Comparison of ENCODE assay signal across 22 mouse cellular contexts in the genomic region with DNA sequence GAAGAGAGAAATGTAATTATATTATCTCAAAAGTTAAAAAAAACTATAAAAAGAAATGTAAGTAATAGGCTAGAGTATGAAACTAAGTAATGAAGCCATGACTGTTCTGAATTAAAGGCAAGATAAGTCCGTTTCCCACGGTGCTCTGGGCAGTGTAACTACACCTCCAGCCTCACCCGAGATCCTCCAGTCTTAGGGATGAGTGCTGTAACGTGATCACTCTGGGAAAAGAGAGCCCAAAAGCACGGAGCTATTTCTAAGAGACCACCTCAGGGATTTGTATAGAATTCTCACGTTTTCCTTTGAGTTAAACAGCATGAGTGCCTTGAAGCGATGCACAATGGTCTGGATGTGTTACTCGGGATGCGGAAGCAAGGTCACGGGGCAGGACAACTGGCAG. TPM values are rescaled to one million over a fixed set of nuclear protein-coding genes. Genes with fewer than 3 reads are reported as not detected.
DNase-seq lines count a peak whose midpoint lies in the region; ATAC-seq lines count a peak whose summit lies in the region.
"Had no signal": no experiment of that assay in that cellular context is flagged by ENCODE, and none has a peak within 500 bp of the region (broad histone marks: within the 10 kb centered on the region; RNA-seq: fewer than 3 reads in every experiment).

No protein-coding gene starts in this region.

- H3K9me3 ChIP-seq in hindbrain, embryonic 12.5 days (replicated peaks) = peaks cover 3% of the 10 kb centered on the region; the same call in 1 of the 2 replicates
- peaks cover 3% of the 10 kb centered on the region; the same call in 1 of the 2 replicates for H3K9me3 ChIP-seq in hindbrain, embryonic 14.5 days (ENCODE audit: control insufficient read depth, low read length)
- no peaks in the 10 kb centered on the region for H3K9me3 ChIP-seq in limb, embryonic 12.5 days
- no peaks in the 10 kb centered on the region for H3K9me3 ChIP-seq in limb, embryonic 10.5 days (replicated peaks)
- H3K9me3 ChIP-seq in embryonic facial prominence, embryonic 12.5 days = no peaks in the 10 kb centered on the region
- H3K9me3 ChIP-seq in limb, embryonic 15.5 days = no peaks in the 10 kb centered on the region
- H3K9me3 ChIP-seq: forebrain, embryonic 15.5 days; intestine, embryonic 15.5 days; liver, embryonic 15.5 days had no signal

- DNase-seq in hindbrain, embryonic 14.5 days (ENCODE audit: low spot score) = no peak
- no peak for DNase-seq in limb, embryonic 10.5 days (ENCODE audit: low spot score)
- DNase-seq: adrenal gland, adult 8-10 months; cerebellum, adult 9-10 months; heart, adult 11 months; heart, postnatal 36 days; layer of hippocampus, adult 9-11 months; right cerebral cortex, adult 18-20 months; thymus, postnatal 14 days had no signal

- peak overlapping the region; percentile 20 for H3K4me2 ChIP-seq in hindbrain, embryonic 12.5 days (replicated peaks)
- H3K4me2 ChIP-seq in hindbrain, embryonic 14.5 days (replicated peaks) = no peak overlapping the region
- H3K4me2 ChIP-seq in limb, embryonic 12.5 days = peak overlapping the region; percentile 23; the same call in 1 of the 2 replicates
- H3K4me2 ChIP-seq in embryonic facial prominence, embryonic 12.5 days (replicated peaks) = peak overlapping the region; percentile 24
- peak overlapping the region; percentile 12; the same call in 1 of the 2 replicates for H3K4me2 ChIP-seq in limb, embryonic 15.5 days
- H3K4me2 ChIP-seq: forebrain, embryonic 15.5 days; intestine, embryonic 15.5 days; liver, embryonic 15.5 days had no signal

- no peak overlapping the region for H3K9ac ChIP-seq in hindbrain, embryonic 12.5 days
- no peak overlapping the region for H3K9ac ChIP-seq in hindbrain, embryonic 14.5 days
- no peak overlapping the region for H3K9ac ChIP-seq in limb, embryonic 12.5 days (replicated peaks)
- H3K9ac ChIP-seq in embryonic facial prominence, embryonic 12.5 days = no peak overlapping the region
- no peak overlapping the region for H3K9ac ChIP-seq in limb, embryonic 15.5 days
- H3K9ac ChIP-seq: forebrain, embryonic 15.5 days; intestine, embryonic 15.5 days; liver, embryonic 15.5 days had no signal

- no peak overlapping the region for H3K27ac ChIP-seq in hindbrain, embryonic 12.5 days
- H3K27ac ChIP-seq in hindbrain, embryonic 14.5 days = no peak overlapping the region
- H3K27ac ChIP-seq in limb, embryonic 12.5 days = no peak overlapping the region
- H3K27ac ChIP-seq in limb, embryonic 10.5 days = no peak overlapping the region
- H3K27ac ChIP-seq in embryonic facial prominence, embryonic 12.5 days = no peak overlapping the region
- H3K27ac ChIP-seq in limb, embryonic 15.5 days = no peak overlapping the region
- H3K27ac ChIP-seq: forebrain, embryonic 15.5 days; intestine, embryonic 15.5 days; liver, embryonic 15.5 days; macrophage; midbrain, embryonic 10.5 days; stomach, postnatal 0 days had no signal

- H3K4me1 ChIP-seq in hindbrain, embryonic 12.5 days = no peaks in the 10 kb centered on the region
- H3K4me1 ChIP-seq in hindbrain, embryonic 14.5 days (replicated peaks; ENCODE audit: control insufficient read depth, insufficient read depth, low read length) = no peaks in the 10 kb centered on the region
- peaks cover 17% of the 10 kb centered on the region for H3K4me1 ChIP-seq in limb, embryonic 12.5 days (replicated peaks)
- H3K4me1 ChIP-seq in limb, embryonic 10.5 days = peaks cover 6% of the 10 kb centered on the region; the same call in 1 of the 2 replicates
- peaks cover 7% of the 10 kb centered on the region; the same call in 1 of the 2 replicates for H3K4me1 ChIP-seq in embryonic facial prominence, embryonic 12.5 days
- H3K4me1 ChIP-seq in limb, embryonic 15.5 days = no peaks in the 10 kb centered on the region
- H3K4me1 ChIP-seq: forebrain, embryonic 15.5 days; intestine, embryonic 15.5 days; liver, embryonic 15.5 days had no signal

- ATAC-seq in hindbrain, embryonic 12.5 days (ENCODE audit: low FRiP score) = no peak
- no peak for ATAC-seq in hindbrain, embryonic 14.5 days (ENCODE audit: low FRiP score)
- no peak for ATAC-seq in limb, embryonic 12.5 days (ENCODE audit: insufficient number of reproducible peaks, insufficient read depth, low FRiP score, low TSS enrichment, low read depth)
- ATAC-seq in embryonic facial prominence, embryonic 12.5 days (ENCODE audit: insufficient number of reproducible peaks, insufficient read depth, low FRiP score, low TSS enrichment) = 0 out of 2 replicates have a peak, but pooled peaks have one; percentile 74
- ATAC-seq in limb, embryonic 15.5 days (ENCODE audit: insufficient number of reproducible peaks, low FRiP score, low TSS enrichment, low read depth) = no peak
- ATAC-seq in frontal cortex, adult (ENCODE audit: low TSS enrichment) = no peak
- ATAC-seq: forebrain, embryonic 15.5 days; intestine, embryonic 15.5 days had no signal

- H3K36me3 ChIP-seq in hindbrain, embryonic 12.5 days = no peaks in the 10 kb centered on the region
- H3K36me3 ChIP-seq in hindbrain, embryonic 14.5 days (replicated peaks; ENCODE audit: control insufficient read depth, insufficient read depth) = no peaks in the 10 kb centered on the region
- no peaks in the 10 kb centered on the region for H3K36me3 ChIP-seq in limb, embryonic 12.5 days
- no peaks in the 10 kb centered on the region for H3K36me3 ChIP-seq in limb, embryonic 10.5 days
- no peaks in the 10 kb centered on the region for H3K36me3 ChIP-seq in embryonic facial prominence, embryonic 12.5 days
- H3K36me3 ChIP-seq in limb, embryonic 15.5 days = no peaks in the 10 kb centered on the region
- H3K36me3 ChIP-seq: forebrain, embryonic 15.5 days; intestine, embryonic 15.5 days; liver, embryonic 15.5 days; midbrain, embryonic 10.5 days had no signal

- H3K27me3 ChIP-seq in hindbrain, embryonic 12.5 days = no peaks in the 10 kb centered on the region
- H3K27me3 ChIP-seq in hindbrain, embryonic 14.5 days (ENCODE audit: control insufficient read depth, insufficient read depth, low read length) = no peaks in the 10 kb centered on the region
- no peaks in the 10 kb centered on the region for H3K27me3 ChIP-seq in limb, embryonic 12.5 days
- no peaks in the 10 kb centered on the region for H3K27me3 ChIP-seq in limb, embryonic 10.5 days (ENCODE audit: low read depth, poor library complexity, severe bottlenecking)
- H3K27me3 ChIP-seq in embryonic facial prominence, embryonic 12.5 days = no peaks in the 10 kb centered on the region
- H3K27me3 ChIP-seq in limb, embryonic 15.5 days = no peaks in the 10 kb centered on the region
- H3K27me3 ChIP-seq: forebrain, embryonic 15.5 days; intestine, embryonic 15.5 days; liver, embryonic 15.5 days had no signal

- no peak overlapping the region for H3K4me3 ChIP-seq in hindbrain, embryonic 12.5 days
- H3K4me3 ChIP-seq in hindbrain, embryonic 14.5 days (replicated peaks; ENCODE audit: low read length) = no peak overlapping the region
- H3K4me3 ChIP-seq in limb, embryonic 12.5 days (replicated peaks) = no peak overlapping the region
- H3K4me3 ChIP-seq in limb, embryonic 10.5 days = no peak overlapping the region
- H3K4me3 ChIP-seq in embryonic facial prominence, embryonic 12.5 days = no peak overlapping the region
- H3K4me3 ChIP-seq in limb, embryonic 15.5 days = no peak overlapping the region
- H3K4me3 ChIP-seq: forebrain, embryonic 15.5 days; intestine, embryonic 15.5 days; liver, embryonic 15.5 days; midbrain, embryonic 10.5 days had no signal

- WGBS in hindbrain, embryonic 12.5 days = 46% methylated on average over 10 of the region's 10 CpGs
- WGBS in hindbrain, embryonic 14.5 days = 49% methylated on average over 10 of the region's 10 CpGs
- WGBS in limb, embryonic 12.5 days = 48% methylated on average over 10 of the region's 10 CpGs
- 60% methylated on average over 10 of the region's 10 CpGs for WGBS in limb, embryonic 10.5 days
- WGBS in embryonic facial prominence, embryonic 12.5 days = 31% methylated on average over 10 of the region's 10 CpGs
- 48% methylated on average over 10 of the region's 10 CpGs for WGBS in limb, embryonic 15.5 days

RNA-seq across cellular contexts. Expression of gene Txk, which starts 46.5 kb away (rescaled TPM):
- 0.12 TPM in 1 of 2 replicates, not detected in the other for polyA plus RNA-seq in hindbrain, embryonic 12.5 days (2016; fragmentation: Nextera tagmentation; extraction: Ambion mirVana)
- polyA plus RNA-seq in hindbrain, embryonic 14.5 days (2014; fragmentation: Nextera tagmentation; extraction: Ambion mirVana) = 0.14 and 0.23 TPM in 2 replicates
- polyA plus RNA-seq in limb, embryonic 12.5 days (2016; fragmentation: Nextera tagmentation; extraction: Ambion mirVana) = not detected in 2 replicates
- not detected in 2 replicates for polyA plus RNA-seq in limb, embryonic 10.5 days (2016; fragmentation: Nextera tagmentation; extraction: Ambion mirVana)
- polyA plus RNA-seq in embryonic facial prominence, embryonic 12.5 days (2016; fragmentation: Nextera tagmentation; extraction: Ambion mirVana) = 0.12 TPM in 1 of 2 replicates, not detected in the other
- polyA plus RNA-seq in limb, embryonic 15.5 days (2015; fragmentation: Nextera tagmentation; extraction: Ambion mirVana) = 0.20 and 0.30 TPM in 2 replicates
- polyA plus RNA-seq: forebrain, embryonic 15.5 days; midbrain, embryonic 10.5 days had no signal

RNA-seq across cellular contexts. Expression of gene Nipal1, which starts 58.5 kb away (rescaled TPM):
- polyA plus RNA-seq in hindbrain, embryonic 12.5 days (2016; fragmentation: Nextera tagmentation; extraction: Ambion mirVana) = 0.62 and 1.5 TPM in 2 replicates
- polyA plus RNA-seq in hindbrain, embryonic 14.5 days (2014; fragmentation: Nextera tagmentation; extraction: Ambion mirVana) = 0.76 and 0.93 TPM in 2 replicates
- 0.76 and 0.84 TPM in 2 replicates for polyA plus RNA-seq in limb, embryonic 12.5 days (2016; fragmentation: Nextera tagmentation; extraction: Ambion mirVana)
- polyA plus RNA-seq in limb, embryonic 10.5 days (2016; fragmentation: Nextera tagmentation; extraction: Ambion mirVana) = 0.76 TPM in 1 of 2 replicates, not detected in the other
- polyA plus RNA-seq in embryonic facial prominence, embryonic 12.5 days (2016; fragmentation: Nextera tagmentation; extraction: Ambion mirVana) = 0.56 and 1.1 TPM in 2 replicates
- polyA plus RNA-seq in limb, embryonic 15.5 days (2015; fragmentation: Nextera tagmentation; extraction: Ambion mirVana) = 24.8 and 27.7 TPM in 2 replicates
- polyA plus RNA-seq: cortical plate, adult 2 months; heart, embryonic 14.5 days; macrophage had no signal

Comparison
In these comparisons a context has a peak if more than half of its experiments do, and no peak if none do; other contexts are left out.
1. RNA of gene Nipal1, which starts 58.5 kb away (polyA plus RNA-seq): 24.8 to 27.7 TPM in limb, embryonic 15.5 days; 0.76 to 0.84 TPM in limb, embryonic 12.5 days, 0.76 TPM in limb, embryonic 10.5 days, 0.76 to 0.93 TPM in hindbrain, embryonic 14.5 days, 0.62 to 1.5 TPM in hindbrain, embryonic 12.5 days and 0.56 to 1.1 TPM in embryonic facial prominence, embryonic 12.5 days; every median in the first group is over 10 times any median in the second.